Mouse (Mus musculus) left cerebral cortex, adult 8-10 months (tissue): ENCODE measurements around the gene Cd101. TPM values are rescaled to one million over a fixed set of nuclear protein-coding genes. Genes with fewer than 3 reads are reported as not detected.

ENCODE experiments used
- total RNA-seq, 4 experiments: library from RNA; stranded (reverse); gene quantifications; 2 replicates each; pipeline ENCODE4 v1.2.4; 2022

Gene Cd101
- total RNA-seq, 4 experiments from 2014 or later: 0.48 to 1.4 (median 0.92) TPM

Other genes with a start within 250 kb of the Cd101 start
- under 1 TPM in 3 of 4 experiments, not detected in 1; 0.23 to 0.48 (median 0.36) TPM for gene Vtcn1, start 204.1 kb downstream of the Cd101 start, total RNA-seq
- 10 to 100 TPM; 10.4 to 15.0 (median 11.7) TPM for gene Trim45, start 107.4 kb downstream of the Cd101 start, total RNA-seq
- 1 to 10 TPM; 1.1 to 1.5 (median 1.3) TPM for gene Ttf2, start 59.9 kb downstream of the Cd101 start, total RNA-seq
- 10 to 100 TPM; 28.8 to 31.3 (median 29.4) TPM for gene Ptgfrn, start 80.7 kb upstream of the Cd101 start, total RNA-seq